Mouse (Mus musculus): ENCODE results near the gene Rnf126. TPM values are rescaled to one million over a fixed set of nuclear protein-coding genes. Genes with fewer than 3 reads are reported as not detected.

Gene Rnf126
- polyA plus RNA-seq, 1 experiment from 2014 or later: 90.3 TPM

DNA sequence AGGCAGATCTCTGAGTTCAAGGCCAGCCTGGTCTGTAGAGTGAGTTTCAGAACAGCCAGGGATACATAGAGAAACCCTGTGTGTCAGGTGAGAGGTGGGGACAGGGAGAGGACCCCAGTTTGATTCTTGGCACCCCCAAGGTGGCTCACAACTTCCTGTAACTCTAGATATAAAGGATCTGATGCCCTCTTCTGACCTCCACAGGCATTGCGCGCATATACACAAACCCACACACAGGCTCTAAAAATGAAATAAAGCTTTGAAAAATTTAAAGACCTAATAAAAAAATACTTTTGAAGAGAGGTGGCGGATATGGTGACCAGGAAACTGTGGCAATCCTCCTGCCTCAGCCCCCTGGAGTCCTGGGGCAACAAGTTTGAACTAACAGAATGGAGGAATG lies 29.2 kb upstream of the Rnf126 start:
- Histone ChIP-seq H3K9me3 (ENCODE audit: control insufficient read depth, low read length) (no peaks in the 10 kb centered on the region), H3K4me3 (ENCODE audit: low read depth, low read length) (no peak overlapping the region), H3K9ac (ENCODE audit: low read length) (no peak overlapping the region), H3K4me2 (ENCODE audit: low read length) (no peak overlapping the region), H3K27ac (ENCODE audit: low read depth) (no peak overlapping the region), H3K36me3 (ENCODE audit: control insufficient read depth, insufficient read depth, low read length) (no peaks in the 10 kb centered on the region), H3K27me3 (replicated peaks; ENCODE audit: control insufficient read depth, insufficient read depth, low read length) (no peaks in the 10 kb centered on the region), H3K4me1 (replicated peaks; ENCODE audit: control insufficient read depth, insufficient read depth, low read length) (peaks cover 12% of the 10 kb centered on the region)
- WGBS: 96% methylated on average over 3 of the region's 3 CpGs
- ATAC-seq (replicated peaks; ENCODE audit: low FRiP score, low TSS enrichment, low read depth): no peak
- DNase-seq (ENCODE audit: low spot score): no peak

DNA sequence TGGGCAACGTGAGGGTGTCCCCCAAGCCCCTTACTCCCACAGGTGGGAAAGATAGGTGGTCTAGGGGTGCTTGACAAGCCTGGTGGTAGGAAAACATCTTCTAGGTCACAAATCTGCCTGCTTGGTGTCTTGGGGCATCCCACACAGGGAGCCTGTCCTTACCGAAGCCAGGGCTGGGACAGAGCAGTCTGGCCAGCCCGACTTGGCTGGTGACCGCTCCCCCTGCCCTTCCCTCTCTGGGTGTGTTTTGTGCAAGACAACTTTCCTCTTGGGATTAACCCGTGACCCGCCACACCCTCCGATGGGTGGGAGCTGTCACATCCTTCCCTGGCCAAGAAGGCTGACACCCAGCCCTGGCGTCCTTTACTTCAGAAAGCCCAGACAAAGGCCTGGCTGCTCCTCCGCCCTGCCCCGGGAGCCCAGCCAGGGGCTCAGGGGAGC lies 27.8 kb upstream of the Rnf126 start:
- WGBS: 10% methylated on average over 10 of the region's 10 CpGs
- no peak; the same call in 1 of the 2 replicates for ATAC-seq (replicated peaks; ENCODE audit: low FRiP score, low TSS enrichment, low read depth)
- H3K4me3 ChIP-seq (ENCODE audit: low read depth, low read length): peak overlapping the region; percentile 97
- peak overlapping the region; percentile 93 for H3K4me2 ChIP-seq (ENCODE audit: low read length)
- peaks cover 12% of the 10 kb centered on the region for H3K4me1 ChIP-seq (replicated peaks; ENCODE audit: control insufficient read depth, insufficient read depth, low read length)
- H3K27ac ChIP-seq (ENCODE audit: low read depth): peak overlapping the region; percentile 76; the same call in 1 of the 2 replicates
- H3K27me3 ChIP-seq (replicated peaks; ENCODE audit: control insufficient read depth, insufficient read depth, low read length): no peaks in the 10 kb centered on the region
- peak overlapping the region; percentile 89 for H3K9ac ChIP-seq (ENCODE audit: low read length)
- peak; percentile 70 for DNase-seq (ENCODE audit: low spot score)
- H3K9me3 ChIP-seq (ENCODE audit: control insufficient read depth, low read length): no peaks in the 10 kb centered on the region
- no peaks in the 10 kb centered on the region for H3K36me3 ChIP-seq (ENCODE audit: control insufficient read depth, insufficient read depth, low read length)

DNA sequence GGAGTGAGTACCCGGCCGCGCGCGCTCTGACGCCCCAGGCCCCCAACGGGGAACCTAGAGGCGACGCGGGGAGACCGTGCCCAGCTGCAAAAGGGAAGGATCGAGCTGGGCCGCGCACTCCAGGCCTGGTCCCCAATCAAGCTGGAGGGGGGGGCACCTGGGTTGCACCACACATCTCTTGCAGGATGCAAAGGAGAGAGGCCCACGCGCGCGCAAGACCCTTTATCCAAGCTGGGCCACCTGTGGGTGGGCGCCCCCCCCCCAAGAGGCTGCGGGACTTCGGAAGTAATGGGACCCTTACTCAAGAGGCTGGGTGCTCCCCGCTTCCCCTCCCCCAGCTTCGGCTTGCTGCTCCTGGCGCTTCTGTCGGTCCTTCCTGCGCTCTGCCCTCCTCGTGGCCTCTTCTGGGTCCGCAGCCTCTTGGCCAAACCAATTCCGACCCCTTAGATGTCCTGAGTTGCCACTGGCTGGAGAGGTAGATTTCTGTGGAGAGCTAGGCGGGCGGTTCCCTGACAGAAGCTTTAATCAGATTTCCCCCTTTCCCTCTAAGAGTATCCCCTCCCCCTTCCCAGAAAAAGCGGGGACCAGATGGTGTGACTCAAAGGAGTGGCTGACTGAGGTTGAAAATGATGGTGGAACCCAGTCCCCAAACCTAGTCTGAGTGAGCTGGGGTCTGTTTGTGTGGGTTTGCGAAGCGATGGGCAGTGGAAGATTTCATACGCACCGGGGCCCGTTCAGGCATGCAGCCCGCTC lies 27.2 kb upstream of the Rnf126 start:
- H3K4me3 ChIP-seq (ENCODE audit: low read depth, low read length): peak overlapping the region; percentile 97
- no peaks in the 10 kb centered on the region for H3K36me3 ChIP-seq (ENCODE audit: control insufficient read depth, insufficient read depth, low read length)
- DNase-seq (ENCODE audit: low spot score): peak; percentile 80
- H3K9ac ChIP-seq (ENCODE audit: low read length): peak overlapping the region; percentile 89
- ATAC-seq (replicated peaks; ENCODE audit: low FRiP score, low TSS enrichment, low read depth): peak; percentile 17; the same call in 1 of the 2 replicates
- peak overlapping the region; percentile 76 for H3K27ac ChIP-seq (ENCODE audit: low read depth)
- no peaks in the 10 kb centered on the region for H3K9me3 ChIP-seq (ENCODE audit: control insufficient read depth, low read length)
- peak overlapping the region; percentile 93 for H3K4me2 ChIP-seq (ENCODE audit: low read length)
- H3K4me1 ChIP-seq (replicated peaks; ENCODE audit: control insufficient read depth, insufficient read depth, low read length): peaks cover 12% of the 10 kb centered on the region
- no peaks in the 10 kb centered on the region for H3K27me3 ChIP-seq (replicated peaks; ENCODE audit: control insufficient read depth, insufficient read depth, low read length)
- 3% methylated on average over 38 of the region's 38 CpGs for WGBS

DNA sequence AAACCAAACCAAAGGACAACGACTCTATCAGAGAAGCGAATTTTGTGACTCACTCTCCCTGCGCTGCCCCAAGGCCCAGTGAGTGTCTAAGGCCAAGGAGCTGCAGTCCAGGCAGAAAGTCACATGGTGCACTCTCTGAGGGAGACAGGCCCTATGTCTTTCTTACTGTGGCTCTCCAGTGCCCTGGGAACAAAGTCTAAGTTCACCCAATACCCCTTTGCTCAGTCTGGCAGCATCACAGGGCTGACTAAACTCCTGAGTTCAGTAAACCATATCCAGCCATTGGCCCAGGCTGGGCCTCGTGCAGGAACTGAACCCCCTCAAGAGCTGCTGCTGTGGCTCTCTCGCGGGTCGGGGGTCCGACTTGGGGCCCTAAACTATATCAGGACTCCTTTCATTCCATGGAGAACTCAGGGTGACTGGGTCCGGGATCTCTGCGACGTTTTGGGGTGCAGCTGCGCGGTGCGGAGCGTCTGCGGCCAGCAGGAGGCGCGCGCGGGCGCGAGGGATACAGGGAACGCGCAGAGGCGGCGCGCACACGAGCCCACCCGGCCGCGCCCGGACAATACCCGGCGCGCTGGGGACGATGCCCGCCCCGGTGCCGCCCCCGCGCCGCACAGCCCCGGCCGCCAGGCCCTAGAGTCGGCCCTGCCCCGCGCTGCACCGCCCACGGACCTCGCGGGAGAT lies 26.4 kb upstream of the Rnf126 start, which contains the start of gene Palm:
Gene Palm (plus strand): TSS at position 522 of the 687 bp plus-strand sequence.
- peak; percentile 44 for ATAC-seq (replicated peaks; ENCODE audit: low FRiP score, low TSS enrichment, low read depth)
- Histone ChIP-seq H3K27ac (ENCODE audit: low read depth) (peak within 1 kb of the TSS; percentile 76), H3K27me3 (replicated peaks; ENCODE audit: control insufficient read depth, insufficient read depth, low read length) (no peaks in the 10 kb centered on the region), H3K4me2 (ENCODE audit: low read length) (peak within 1 kb of the TSS; percentile 93), H3K9me3 (ENCODE audit: control insufficient read depth, low read length) (no peaks in the 10 kb centered on the region), H3K4me1 (replicated peaks; ENCODE audit: control insufficient read depth, insufficient read depth, low read length) (peaks cover 12% of the 10 kb centered on the region), H3K9ac (ENCODE audit: low read length) (peak within 1 kb of the TSS; percentile 89), H3K36me3 (ENCODE audit: control insufficient read depth, insufficient read depth, low read length) (no peaks in the 10 kb centered on the region), H3K4me3 (ENCODE audit: low read depth, low read length) (peak within 1 kb of the TSS; percentile 97)
- DNase-seq (ENCODE audit: low spot score): peak; percentile 91
- WGBS: 5% methylated on average over 49 of the region's 51 CpGs

DNA sequence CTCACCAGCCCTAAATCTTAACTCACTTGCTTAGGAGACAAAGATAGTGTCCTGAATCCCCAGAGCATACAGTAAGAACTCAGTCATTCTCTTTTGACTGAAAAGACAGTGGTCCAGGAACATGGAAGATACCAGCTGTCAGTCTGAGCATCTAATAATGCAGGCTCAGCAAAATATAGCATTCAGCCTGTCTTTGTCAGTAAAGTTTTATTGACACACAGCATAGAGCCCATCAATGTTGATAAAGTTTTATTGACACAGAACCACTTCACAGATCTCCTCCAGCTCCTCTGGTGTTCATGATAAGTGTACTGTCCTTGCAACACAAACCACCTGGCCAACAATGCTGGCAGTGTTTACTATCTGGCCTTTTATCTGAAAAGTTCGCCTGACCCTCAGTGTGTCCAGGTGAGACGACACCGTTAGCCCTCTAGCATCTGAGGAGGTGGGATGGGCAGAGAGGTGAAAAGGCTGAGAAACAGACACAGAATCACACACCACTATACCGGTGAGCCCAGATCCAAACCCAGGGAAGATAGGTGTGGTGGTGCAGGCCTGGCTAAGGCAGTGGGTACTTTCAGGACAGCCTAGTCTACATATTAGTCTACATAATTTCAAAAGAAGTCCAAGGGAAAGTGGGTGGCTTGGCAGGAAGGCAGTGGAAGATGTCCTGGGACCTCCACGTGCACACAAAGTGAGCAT lies 25.7 kb upstream of the Rnf126 start:
- Histone ChIP-seq H3K9ac (ENCODE audit: low read length) (no peak overlapping the region), H3K4me2 (ENCODE audit: low read length) (no peak overlapping the region), H3K4me3 (ENCODE audit: low read depth, low read length) (no peak overlapping the region), H3K4me1 (replicated peaks; ENCODE audit: control insufficient read depth, insufficient read depth, low read length) (peaks cover 12% of the 10 kb centered on the region), H3K27me3 (replicated peaks; ENCODE audit: control insufficient read depth, insufficient read depth, low read length) (no peaks in the 10 kb centered on the region), H3K36me3 (ENCODE audit: control insufficient read depth, insufficient read depth, low read length) (no peaks in the 10 kb centered on the region), H3K9me3 (ENCODE audit: control insufficient read depth, low read length) (no peaks in the 10 kb centered on the region), H3K27ac (ENCODE audit: low read depth) (peak overlapping the region; percentile 1; the same call in 1 of the 2 replicates)
- ATAC-seq (replicated peaks; ENCODE audit: low FRiP score, low TSS enrichment, low read depth) (no peak), DNase-seq (ENCODE audit: low spot score) (no peak)
- WGBS: 71% methylated on average over 5 of the region's 5 CpGs

DNA sequence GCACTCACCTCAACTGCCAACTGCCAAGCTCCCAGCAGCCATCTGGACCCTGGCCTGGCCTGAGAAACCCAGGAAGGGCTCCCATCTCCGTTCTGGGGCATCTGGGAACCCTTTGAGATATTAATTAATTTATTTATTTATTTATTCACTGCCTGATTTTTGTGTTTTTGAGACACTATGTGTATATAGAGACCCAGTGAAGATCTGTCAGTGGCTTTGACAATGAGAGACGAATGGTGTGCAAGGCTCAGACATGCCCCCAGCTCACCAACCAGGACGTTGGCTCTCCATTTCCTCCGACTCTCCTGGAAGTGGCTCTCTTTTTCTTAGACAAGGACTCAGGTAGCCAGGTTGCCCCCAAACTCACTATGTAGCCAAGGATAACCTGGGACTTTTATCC lies 24.1 kb upstream of the Rnf126 start, which contains the start of gene Prss57:
Gene Prss57 (minus strand): TSS at position 101 of the 400 bp plus-strand sequence.
- no peak for ATAC-seq (replicated peaks; ENCODE audit: low FRiP score, low TSS enrichment, low read depth)
- 85% methylated on average over 4 of the region's 4 CpGs for WGBS
- no peaks in the 10 kb centered on the region for H3K9me3 ChIP-seq (ENCODE audit: control insufficient read depth, low read length)

DNA sequence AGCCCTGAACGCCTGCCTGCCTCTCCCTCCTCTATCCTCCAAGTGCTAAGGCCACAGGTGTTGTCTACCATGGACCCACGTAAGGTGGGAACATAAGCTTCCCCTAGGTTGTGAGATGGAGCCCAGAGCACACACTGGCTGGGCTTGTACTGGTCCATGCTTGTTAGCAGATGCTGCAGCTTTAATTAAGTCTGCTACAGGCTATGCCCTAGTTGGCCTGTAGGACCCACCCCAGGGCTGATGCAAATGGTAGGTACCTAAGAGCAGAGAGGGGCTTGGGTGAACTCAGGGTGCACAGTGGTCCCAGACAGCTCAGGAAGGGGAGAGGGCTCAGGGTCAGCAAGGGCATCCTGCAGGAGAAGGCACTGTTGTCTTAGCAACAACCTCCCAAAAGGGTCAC lies 22.8 kb upstream of the Rnf126 start:
- Histone ChIP-seq H3K27ac (ENCODE audit: low read depth) (no peak overlapping the region), H3K4me2 (ENCODE audit: low read length) (no peak overlapping the region), H3K9ac (ENCODE audit: low read length) (no peak overlapping the region), H3K4me1 (replicated peaks; ENCODE audit: control insufficient read depth, insufficient read depth, low read length) (peaks cover 7% of the 10 kb centered on the region), H3K4me3 (ENCODE audit: low read depth, low read length) (no peak overlapping the region), H3K27me3 (replicated peaks; ENCODE audit: control insufficient read depth, insufficient read depth, low read length) (no peaks in the 10 kb centered on the region), H3K36me3 (ENCODE audit: control insufficient read depth, insufficient read depth, low read length) (no peaks in the 10 kb centered on the region), H3K9me3 (ENCODE audit: control insufficient read depth, low read length) (no peaks in the 10 kb centered on the region)
- WGBS: 65% methylated on average over 2 of the region's 2 CpGs
- ATAC-seq (replicated peaks; ENCODE audit: low FRiP score, low TSS enrichment, low read depth) (no peak), DNase-seq (ENCODE audit: low spot score) (no peak)

More for the DNA sequence above, 24.1 kb upstream of the Rnf126 start, which contains the start of gene Prss57:
- Histone ChIP-seq H3K4me1 (replicated peaks; ENCODE audit: control insufficient read depth, insufficient read depth, low read length) (peaks cover 12% of the 10 kb centered on the region), H3K4me2 (ENCODE audit: low read length) (no peak within 1 kb of the TSS), H3K4me3 (ENCODE audit: low read depth, low read length) (no peak within 1 kb of the TSS), H3K27me3 (replicated peaks; ENCODE audit: control insufficient read depth, insufficient read depth, low read length) (no peaks in the 10 kb centered on the region), H3K27ac (ENCODE audit: low read depth) (no peak within 1 kb of the TSS), H3K9ac (ENCODE audit: low read length) (no peak within 1 kb of the TSS), H3K36me3 (ENCODE audit: control insufficient read depth, insufficient read depth, low read length) (no peaks in the 10 kb centered on the region)
- DNase-seq (ENCODE audit: low spot score): no peak

DNA sequence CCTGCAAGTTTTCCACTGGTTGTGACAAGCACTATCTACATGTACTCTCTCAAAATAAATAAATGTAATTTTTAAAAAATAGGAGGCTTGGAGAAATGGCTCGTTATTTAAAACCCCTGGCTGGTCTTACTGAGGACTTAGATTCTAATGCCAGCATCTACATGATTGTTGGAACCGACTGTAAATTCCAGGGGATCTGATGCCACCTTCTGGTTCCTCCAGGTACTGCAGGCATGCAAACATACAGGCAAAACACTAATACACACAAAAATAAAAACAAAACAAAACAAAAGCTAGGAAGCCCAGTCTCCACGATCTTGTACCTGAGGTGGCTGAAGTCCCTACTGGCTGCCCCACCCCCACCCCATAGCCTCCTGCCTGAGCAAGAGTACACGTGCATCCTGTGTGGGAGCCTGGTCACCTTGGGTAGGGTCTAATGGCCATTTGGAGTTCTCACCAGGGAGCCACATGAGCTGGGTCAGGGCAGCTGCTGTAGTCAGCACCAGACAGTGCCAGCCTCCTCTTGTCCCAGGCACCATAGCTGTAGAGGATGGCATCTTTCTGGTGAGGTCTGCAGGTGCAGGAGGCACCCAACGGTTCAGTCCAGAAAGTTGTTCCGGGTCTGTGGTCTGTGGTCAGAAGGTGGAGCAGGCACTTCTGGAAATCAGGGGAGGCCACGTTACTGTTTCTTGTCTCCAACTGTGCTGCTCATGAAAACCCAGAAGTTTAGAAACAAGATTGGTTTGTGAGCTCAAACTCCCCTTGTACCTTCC lies 21.8 kb upstream of the Rnf126 start:
- DNase-seq (ENCODE audit: low spot score) (peak; percentile 93), ATAC-seq (replicated peaks; ENCODE audit: low FRiP score, low TSS enrichment, low read depth) (0 out of 2 replicates have a peak, but pooled peaks have one; percentile 29)
- H3K27me3 ChIP-seq (replicated peaks; ENCODE audit: control insufficient read depth, insufficient read depth, low read length): no peaks in the 10 kb centered on the region
- no peak overlapping the region for H3K27ac ChIP-seq (ENCODE audit: low read depth)
- 36% methylated on average over 7 of the region's 7 CpGs for whole genome bisulfite sequencing
- H3K36me3 ChIP-seq (ENCODE audit: control insufficient read depth, insufficient read depth, low read length): no peaks in the 10 kb centered on the region
- H3K4me3 ChIP-seq (ENCODE audit: low read depth, low read length): no peak overlapping the region
- H3K4me1 ChIP-seq (replicated peaks; ENCODE audit: control insufficient read depth, insufficient read depth, low read length): no peaks in the 10 kb centered on the region
- H3K9ac ChIP-seq (ENCODE audit: low read length): no peak overlapping the region
- H3K4me2 ChIP-seq (ENCODE audit: low read length): no peak overlapping the region
- no peaks in the 10 kb centered on the region for H3K9me3 ChIP-seq (ENCODE audit: control insufficient read depth, low read length)
